Mouse (Mus musculus) bone marrow macrophage, adult 2 months (primary cell): ENCODE results near the gene Ldhal6b. TPM values are rescaled to one million over a fixed set of nuclear protein-coding genes. Genes with fewer than 3 reads are reported as not detected.
"Not testable (repeated sequence)": the region's sequence is repeated elsewhere in the genome, so short reads cannot be mapped to it uniquely, and the experiment has no call there.

Source experiments
- H3K27ac ChIP-seq: 2 replicates; pipeline ENCODE4 v1.5.1; 2012; ENCODE audit warnings: low read depth, low read length; ENCODE audit not compliant: insufficient read depth
- H3K4me1 ChIP-seq: 2 replicates; pipeline ENCODE4 v1.6.1; 2012; ENCODE audit warnings: low read length; ENCODE audit not compliant: control insufficient read depth, insufficient read depth
- H3K4me3 ChIP-seq: 2 replicates; pipeline ENCODE4 v1.5.1; 2012; ENCODE audit warnings: mild to moderate bottlenecking, low read length, moderate library complexity; ENCODE audit not compliant: insufficient read depth
- CTCF ChIP-seq: IDR thresholded peaks from 2 replicates; pipeline ENCODE4 v1.5.1; 2012; ENCODE audit warnings: low read depth, mild to moderate bottlenecking, low read length, moderate library complexity
- POLR2A ChIP-seq: IDR thresholded peaks from 2 replicates; pipeline ENCODE4 v1.6.1; 2012; ENCODE audit warnings: mild to moderate bottlenecking, low read depth, low read length, borderline replicate concordance
- polyA plus RNA-seq: library from polyadenylated mRNA; stranded (reverse); fragments of >200 nt; gene quantifications from 2 replicates; pipeline ENCODE4 v1.2.4, GENCODE M21; 2012; ENCODE audit not compliant: missing spikeins, insufficient read depth, insufficient read length

Gene Ldhal6b
- 0.56 and 1.4 TPM in 2 replicates for polyA plus RNA-seq

DNA sequence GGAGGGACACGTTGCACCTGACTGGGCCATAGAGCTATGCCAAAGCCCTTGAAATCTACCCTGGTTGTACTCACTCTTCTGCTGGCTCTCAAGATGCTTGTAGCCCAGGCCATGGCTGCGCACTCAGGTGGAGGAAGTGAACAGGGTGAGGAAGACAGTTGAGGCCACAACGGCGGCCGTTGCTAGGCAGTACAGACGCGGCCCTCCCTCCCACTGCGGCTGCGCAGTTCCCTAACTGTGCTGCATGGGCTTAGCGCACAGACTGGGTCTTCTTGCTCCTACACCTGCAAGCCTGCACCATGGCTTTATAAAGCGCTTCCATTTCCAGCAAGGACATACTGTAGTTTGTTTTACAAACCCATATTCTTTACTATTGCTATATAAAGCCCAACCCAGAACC lies at the start of gene Ldhal6b:
TSS of gene Ldhal6b (minus strand) at position 223 of the 400 bp plus-strand sequence.
- H3K27ac ChIP-seq = no peak within 1 kb of the TSS
- TF ChIP-seq CTCF = no peak
- no peaks in the 10 kb centered on the region for H3K4me1 ChIP-seq
- no peak within 1 kb of the TSS for H3K4me3 ChIP-seq

DNA sequence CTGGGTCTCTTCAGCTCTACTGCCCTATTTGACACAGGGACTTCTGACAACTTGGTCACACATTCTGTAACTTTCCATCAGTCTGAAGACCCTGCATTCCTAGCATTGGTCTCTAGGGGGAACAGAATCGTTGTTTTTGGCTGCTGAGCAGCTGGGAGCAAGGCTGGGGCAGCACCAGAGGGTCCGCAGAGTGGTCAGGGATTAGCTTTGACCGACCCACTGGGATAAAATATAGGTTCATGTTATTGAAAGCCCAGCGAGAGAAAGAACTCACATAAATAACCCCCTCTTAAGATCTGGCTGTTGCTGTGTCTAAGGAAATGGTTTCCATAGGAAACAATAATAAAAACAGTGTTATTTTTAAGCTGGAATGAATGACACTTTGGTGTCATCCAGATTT lies 48.6 kb upstream of the Ldhal6b start:
- TF ChIP-seq POLR2A (no peak), CTCF (no peak)
- H3K4me3 ChIP-seq = no peak overlapping the region
- H3K4me1 ChIP-seq = peaks cover 3% of the 10 kb centered on the region; the same call in 1 of the 2 replicates
- H3K27ac ChIP-seq = no peak overlapping the region

DNA sequence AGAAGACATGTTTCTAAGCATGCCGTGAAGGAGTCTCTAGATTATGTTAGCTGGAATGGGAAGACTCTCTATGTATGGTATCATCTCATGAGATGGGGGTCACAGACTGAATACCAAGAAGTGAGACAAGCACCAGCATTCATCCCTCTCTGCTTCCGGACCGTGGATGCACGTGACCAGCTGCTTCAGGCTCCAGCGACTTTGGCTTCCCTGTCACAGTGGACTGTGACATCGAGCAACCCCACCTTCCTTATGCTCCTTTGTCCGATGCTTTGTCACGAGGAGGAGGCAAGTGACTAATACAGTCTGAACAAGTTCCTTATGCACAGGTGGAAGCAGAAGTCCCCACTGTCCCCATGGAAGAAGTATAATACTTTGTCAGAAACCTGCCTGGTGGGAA lies 48.2 kb upstream of the Ldhal6b start:
- no peak overlapping the region for H3K4me3 ChIP-seq
- H3K27ac ChIP-seq = no peak overlapping the region
- peaks cover 3% of the 10 kb centered on the region; the same call in 1 of the 2 replicates for H3K4me1 ChIP-seq
- TF ChIP-seq CTCF (no peak), POLR2A (no peak)

DNA sequence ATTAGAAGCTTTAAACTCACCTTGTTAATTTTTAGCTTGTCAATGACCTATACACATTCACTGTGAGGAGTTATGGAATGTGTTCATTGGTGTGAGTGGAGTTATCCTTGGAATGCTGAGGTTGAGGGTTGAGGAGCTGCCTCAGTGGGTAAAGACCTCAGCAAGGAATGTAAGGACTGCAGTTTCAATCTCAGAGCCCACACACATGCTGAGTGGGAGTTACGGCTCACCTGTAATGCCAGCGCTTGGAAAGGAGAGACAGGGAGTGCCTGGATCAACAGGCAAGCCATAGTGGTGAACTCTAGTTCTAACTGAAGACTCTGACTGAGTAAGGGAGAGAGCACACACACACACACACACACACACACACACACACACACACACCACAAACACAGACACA lies 45.3 kb upstream of the Ldhal6b start:
- Histone ChIP-seq H3K27ac (no peak overlapping the region), H3K4me1 (peaks cover 3% of the 10 kb centered on the region; the same call in 1 of the 2 replicates), H3K4me3 (no peak overlapping the region)
- no peak for TF ChIP-seq CTCF

DNA sequence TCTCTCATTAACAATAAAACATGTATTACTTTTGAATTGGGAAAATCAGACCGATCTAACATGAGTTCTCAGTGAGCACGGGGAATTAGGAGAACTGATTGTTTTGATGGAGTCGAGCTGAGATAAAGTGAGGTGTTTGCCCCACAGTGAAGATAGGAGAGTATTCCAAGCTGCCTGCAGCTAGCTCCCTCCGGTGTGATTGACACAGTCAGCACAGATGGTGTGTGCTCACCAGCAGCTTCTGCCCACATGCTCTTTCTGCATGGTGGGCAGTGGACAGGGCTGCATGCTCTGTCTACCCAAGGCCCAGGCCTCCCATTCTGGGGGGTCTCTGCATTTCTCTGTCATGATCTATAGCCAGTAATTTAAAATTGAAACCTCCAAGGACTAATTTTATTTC lies 35.1 kb upstream of the Ldhal6b start:
- no peak overlapping the region for H3K27ac ChIP-seq
- H3K4me1 ChIP-seq = no peaks in the 10 kb centered on the region
- H3K4me3 ChIP-seq = no peak overlapping the region
- TF ChIP-seq CTCF = no peak
- TF ChIP-seq POLR2A = no peak

DNA sequence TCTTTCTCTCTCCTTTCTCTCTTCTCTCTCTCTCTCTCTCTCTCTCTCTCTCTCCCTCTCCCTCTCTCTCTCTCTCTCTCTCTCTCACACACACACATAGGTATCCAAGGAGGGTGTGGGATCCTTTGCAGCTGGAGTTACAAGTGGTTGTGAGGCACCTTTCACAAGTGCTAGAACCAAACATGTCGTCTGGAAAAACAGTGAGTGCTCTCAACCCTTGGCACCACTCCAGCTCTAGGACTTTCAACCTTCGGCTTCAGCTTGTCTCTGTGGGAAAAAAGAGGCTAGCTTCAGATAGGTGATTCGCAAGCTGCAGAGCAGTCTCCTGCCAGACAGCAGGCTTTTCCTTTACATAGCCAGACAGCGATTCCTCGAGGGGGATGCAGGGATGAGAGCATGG lies 25.2 kb upstream of the Ldhal6b start:
- peaks cover 15% of the 10 kb centered on the region for H3K4me1 ChIP-seq
- no peak for TF ChIP-seq POLR2A
- TF ChIP-seq CTCF = no peak
- H3K4me3 ChIP-seq = no peak overlapping the region
- no peak overlapping the region for H3K27ac ChIP-seq

DNA sequence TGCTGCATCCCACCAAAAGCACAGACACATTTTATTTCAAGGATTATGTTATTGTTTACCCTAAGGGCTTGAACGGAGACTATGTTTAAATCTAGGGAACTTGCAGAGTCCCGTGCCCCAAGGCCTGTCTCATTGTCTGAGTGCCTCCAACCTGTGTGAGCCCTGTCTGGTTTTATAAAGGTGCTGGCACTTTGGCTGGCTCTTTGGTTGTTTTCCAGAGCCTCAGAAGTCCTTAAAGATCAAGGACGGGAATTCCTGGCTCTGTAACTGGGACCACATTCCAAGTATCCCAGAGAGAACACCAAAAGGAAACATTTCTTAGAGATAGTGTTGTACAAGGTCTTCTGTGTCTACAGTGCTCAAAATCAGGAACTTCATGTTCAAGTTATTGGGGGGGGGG lies 24.7 kb upstream of the Ldhal6b start:
- no peak overlapping the region for H3K4me3 ChIP-seq
- no peak for TF ChIP-seq POLR2A
- TF ChIP-seq CTCF = no peak
- H3K4me1 ChIP-seq = peaks cover 16% of the 10 kb centered on the region
- no peak overlapping the region for H3K27ac ChIP-seq

DNA sequence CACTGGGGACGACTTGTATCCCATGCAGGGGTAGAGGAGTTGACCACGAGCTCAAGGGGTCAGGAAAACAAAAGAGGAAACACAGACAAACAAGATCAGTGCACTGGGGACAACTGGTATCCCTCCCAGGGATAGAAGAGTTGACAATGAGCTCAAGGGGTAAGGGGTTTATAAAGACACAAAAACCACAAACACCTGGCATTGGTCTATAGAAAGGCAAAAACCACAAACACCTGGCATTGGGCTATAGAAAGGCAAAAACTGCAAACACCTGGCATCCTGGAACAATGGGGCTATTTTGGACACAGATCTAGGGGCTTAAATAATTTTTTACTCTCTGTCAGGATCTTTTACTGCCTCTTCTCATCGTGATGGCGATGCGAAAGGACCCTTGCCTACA lies 23.8 kb upstream of the Ldhal6b start:
- H3K4me1 ChIP-seq = peaks cover 16% of the 10 kb centered on the region
- not testable (repeated sequence) for H3K27ac ChIP-seq, H3K4me3 ChIP-seq

DNA sequence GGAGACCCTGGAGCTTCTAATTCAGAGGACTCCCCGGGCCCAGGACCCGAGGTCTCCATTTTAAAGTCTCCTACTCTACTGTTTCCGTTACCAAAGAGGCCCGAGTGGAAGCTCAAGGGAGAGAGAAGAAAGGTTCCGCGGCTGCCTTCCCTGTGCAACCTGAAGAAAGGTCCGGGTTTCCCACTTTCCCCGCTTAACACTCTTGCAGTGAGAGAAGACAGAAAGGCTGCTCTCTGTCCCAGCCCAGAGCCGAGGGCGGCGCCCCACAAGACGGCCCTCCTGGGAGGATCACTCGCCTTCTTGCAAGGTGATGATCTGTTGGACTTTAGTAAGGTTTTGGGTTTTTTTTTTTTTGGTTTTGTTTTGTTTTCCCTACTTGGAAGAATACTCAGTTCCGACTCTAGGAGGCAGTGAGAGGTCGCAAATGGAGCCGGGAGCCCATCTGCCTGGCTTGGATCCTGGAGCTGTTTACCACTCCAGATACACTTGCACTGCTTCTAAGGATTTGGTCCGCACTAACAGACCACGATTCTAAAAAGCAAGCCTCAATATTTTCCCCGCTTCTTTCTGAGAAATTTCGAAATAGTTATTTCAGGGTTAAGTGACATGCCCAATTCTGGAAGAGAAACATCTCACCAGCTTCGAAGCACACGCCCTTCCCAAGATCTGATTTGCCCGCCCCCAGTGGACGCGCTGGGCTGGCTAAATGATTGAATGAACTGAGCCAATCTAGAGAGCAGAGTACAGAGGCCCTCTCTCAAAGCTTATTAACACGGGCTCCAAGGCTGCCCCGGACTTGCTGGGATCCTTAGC lies 21.8 kb upstream of the Ldhal6b start, which contains the start of gene Tmem242:
TSS of gene Tmem242 (minus strand) at position 101 of the 813 bp plus-strand sequence.
- peak within 1 kb of the TSS; percentile 83 for H3K4me3 ChIP-seq
- TF ChIP-seq CTCF = peak; percentile 95
- no peak for TF ChIP-seq POLR2A
- peak within 1 kb of the TSS; percentile 91 for H3K27ac ChIP-seq
- H3K4me1 ChIP-seq = peaks cover 11% of the 10 kb centered on the region

DNA sequence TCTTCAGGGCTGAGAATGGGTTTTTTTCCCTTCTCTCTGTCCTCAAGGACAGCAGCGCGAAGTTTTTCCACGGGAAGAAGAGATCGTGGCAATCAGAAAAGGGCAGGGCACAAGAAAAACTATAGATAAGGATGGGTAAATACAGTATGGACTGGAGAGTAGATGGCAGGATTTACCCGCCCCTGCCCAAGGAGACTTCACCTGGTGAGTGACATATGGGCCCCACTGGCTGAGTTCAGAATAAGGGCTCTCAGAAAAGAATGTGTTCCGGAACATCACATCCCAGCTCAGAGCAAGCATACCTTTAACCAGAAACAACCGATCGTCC lies 21.2 kb upstream of the Ldhal6b start:
- Histone ChIP-seq H3K4me3 (peak overlapping the region; percentile 83), H3K4me1 (peaks cover 9% of the 10 kb centered on the region), H3K27ac (peak overlapping the region; percentile 30; the same call in 1 of the 2 replicates)
- TF ChIP-seq POLR2A = no peak
- no peak for TF ChIP-seq CTCF
